Mouse (Mus musculus): Measurements from ENCODE around the gene Ccdc66. TPM values are rescaled to one million over a fixed set of nuclear protein-coding genes. Genes with fewer than 3 reads are reported as not detected.

The Ccdc66 gene
- total RNA-seq (2021), result 10 to 100 TPM in 1 of 2 experiments, 1 to 10 TPM in 1; 9.4 to 10.8 TPM
- long read RNA-seq, experiment 1, full-length matches to known transcripts, result 1 of 6 reads
- long read RNA-seq, experiment 1, partial matches to known transcripts, result 0 of 6 reads
- long read RNA-seq, experiment 1, other reads (novel, unspliced or antisense), result 5 of 6 reads
- long read RNA-seq, experiment 2, full-length matches to known transcripts, result 2 of 7 reads
- long read RNA-seq, experiment 2, partial matches to known transcripts, result 0 of 7 reads
- long read RNA-seq, experiment 2, other reads (novel, unspliced or antisense), result 5 of 7 reads

DNA sequence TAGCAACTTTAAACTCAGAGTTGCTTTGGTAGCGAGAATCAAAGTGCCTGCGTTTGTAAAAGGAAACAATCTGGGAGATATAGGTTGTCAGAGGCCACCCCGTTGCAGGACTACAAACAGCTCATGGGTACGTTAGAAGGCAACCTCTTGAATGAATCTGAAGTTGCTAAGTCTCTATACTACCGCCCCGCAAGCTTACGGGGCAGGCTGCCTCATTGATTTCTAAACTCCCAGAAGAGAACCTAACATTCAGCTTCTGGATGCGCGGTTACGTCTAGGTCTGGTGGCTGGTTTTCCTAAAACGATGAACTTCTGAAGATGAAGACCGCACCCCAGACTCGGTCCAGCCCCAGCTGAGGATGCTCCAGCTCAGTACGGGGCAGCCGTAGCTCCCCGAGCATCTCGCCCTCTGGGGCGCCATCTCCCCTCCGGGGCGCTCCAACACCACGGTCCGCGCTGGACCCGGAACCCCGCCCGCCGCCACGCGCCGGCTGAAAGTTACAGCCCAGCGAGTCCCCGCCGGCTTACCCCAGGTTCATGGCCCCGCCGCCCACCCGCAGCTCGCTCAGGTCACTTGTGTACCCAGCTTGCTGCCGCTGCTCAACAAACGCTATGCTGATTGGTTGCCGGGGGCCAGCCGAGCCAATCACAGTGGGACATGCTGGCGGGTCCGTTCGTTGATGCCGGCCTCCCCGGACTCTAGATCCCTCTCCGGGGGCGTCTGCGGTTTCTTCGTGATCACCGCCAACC is at the start of gene Ccdc66:
TSS of gene Ccdc66 (minus strand) at position 567 of the 750 bp plus-strand sequence.
- H3K27ac ChIP-seq, result peak within 1 kb of the TSS; percentile 87
- TF ChIP-seq CTCF (IDR thresholded peaks at IDR 0.05), result peak; percentile 14; the same call in 1 of the 2 replicates
- DNase-seq, result peak; percentile 98
- H3K4me3 ChIP-seq, result peak within 1 kb of the TSS; percentile 76
- intact Hi-C loops (cut with DNase I), result no loop called here

DNA sequence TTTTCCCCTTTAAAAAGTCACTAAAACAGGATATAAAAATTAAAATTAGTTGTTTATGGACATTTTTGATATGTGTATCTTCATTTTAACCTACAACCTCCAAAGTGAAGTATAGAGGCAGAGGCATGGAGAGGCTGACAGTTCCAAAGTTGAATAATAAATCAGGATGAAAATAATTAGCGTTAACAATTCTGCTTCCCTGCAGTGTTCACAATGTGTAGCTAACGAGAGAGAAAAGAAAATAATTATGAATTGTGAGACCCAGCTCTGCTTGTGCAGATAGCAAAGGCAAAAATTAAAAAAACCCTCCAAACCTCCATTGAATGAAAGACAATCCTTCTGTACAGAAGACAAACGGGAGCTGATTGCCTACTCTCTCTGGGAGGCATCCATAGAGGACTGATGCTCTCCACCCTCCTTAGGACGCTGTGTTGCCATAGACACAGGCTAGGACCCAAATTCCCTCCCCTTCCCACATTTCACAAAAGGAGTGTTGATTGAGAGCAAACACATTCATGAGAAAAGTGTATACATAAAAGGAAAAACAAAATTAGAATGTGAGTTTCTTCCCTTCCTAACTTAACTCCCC is 35.7 kb upstream of the Ccdc66 start:
- intact Hi-C loops (cut with DNase I), result no loop called here
- DNase-seq, result no peak
- H3K4me3 ChIP-seq, result no peak overlapping the region
- no peak overlapping the region for H3K27ac ChIP-seq
- no peak for TF ChIP-seq CTCF (IDR thresholded peaks at IDR 0.05)

- TF ChIP-seq CTCF (IDR thresholded peaks at IDR 0.05), result no peak
- no peak overlapping the region for H3K4me3 ChIP-seq
- no peak overlapping the region for H3K27ac ChIP-seq
- intact Hi-C loops (cut with DNase I), result no loop called here
- DNase-seq, result no peak
These were observed 28.2 kb upstream of the Ccdc66 start for GRCm38 (mm10) chr14:27536441-27536840.

GRCm38 (mm10) chr14:27524541-27524940 is 16.3 kb upstream of the Ccdc66 start:
- DNase-seq, result no peak
- intact Hi-C loops (cut with DNase I), result no loop called here
- no peak for TF ChIP-seq CTCF (IDR thresholded peaks at IDR 0.05)
- no peak overlapping the region for H3K27ac ChIP-seq
- H3K4me3 ChIP-seq, result no peak overlapping the region

GRCm38 (mm10) chr14:27508644-27509301 is 513 bp upstream of the Ccdc66 start:
- intact Hi-C loops (cut with DNase I), result no loop called here
- Histone ChIP-seq H3K27ac (peak overlapping the region; percentile 87), H3K4me3 (peak overlapping the region; percentile 76)
- no peak for DNase-seq
- no peak for TF ChIP-seq CTCF (IDR thresholded peaks at IDR 0.05)

GRCm38 (mm10) chr14:27501096-27501495 is 7.2 kb downstream of the Ccdc66 start:
- no peak for TF ChIP-seq CTCF (IDR thresholded peaks at IDR 0.05)
- intact Hi-C loops (cut with DNase I), result no loop called here
- H3K27ac ChIP-seq, result no peak overlapping the region
- no peak overlapping the region for H3K4me3 ChIP-seq
- no peak for DNase-seq

- intact Hi-C loops (cut with DNase I), result no loop called here
- TF ChIP-seq CTCF (IDR thresholded peaks at IDR 0.05), result no peak; the same call in 1 of the 2 replicates
- no peak overlapping the region for H3K4me3 ChIP-seq
- DNase-seq, result peak; percentile 21
- H3K27ac ChIP-seq, result no peak overlapping the region
These were observed 14.7 kb downstream of the Ccdc66 start for GRCm38 (mm10) chr14:27493516-27493915.

GRCm38 (mm10) chr14:27491399-27491798 is 16.9 kb downstream of the Ccdc66 start:
- DNase-seq, result no peak
- TF ChIP-seq CTCF (IDR thresholded peaks at IDR 0.05), result no peak
- Histone ChIP-seq H3K27ac (no peak overlapping the region), H3K4me3 (no peak overlapping the region)
- intact Hi-C loops (cut with DNase I), result no loop called here

DNA sequence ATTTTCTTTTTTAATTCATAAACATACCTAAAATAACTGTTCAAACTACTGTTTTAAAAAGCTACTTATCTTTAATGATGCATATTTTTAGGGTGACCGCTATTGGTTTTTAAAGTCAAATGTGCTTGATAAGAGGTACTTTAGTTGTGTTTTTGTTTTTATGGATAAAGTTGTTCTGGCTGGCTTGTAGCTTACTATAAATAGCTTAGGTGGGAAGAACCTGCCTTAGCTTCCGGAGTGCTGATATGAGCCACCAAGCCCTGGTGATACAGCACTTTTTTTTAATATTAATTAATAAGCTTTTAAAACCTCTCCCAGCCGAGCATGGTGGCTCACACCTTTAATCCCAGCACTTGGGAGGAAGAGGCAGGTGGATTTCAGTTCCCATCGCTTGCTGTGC is 61.3 kb downstream of the Ccdc66 start:
- Histone ChIP-seq H3K4me3 (no peak overlapping the region), H3K27ac (no peak overlapping the region)
- DNase-seq, result no peak
- no peak for TF ChIP-seq CTCF (IDR thresholded peaks at IDR 0.05)
- intact Hi-C loops (cut with DNase I), result loop anchor here (10.0 kb wide), 1 partner anchor 492 kb away; no protein-coding TSS in a partner anchor

DNA sequence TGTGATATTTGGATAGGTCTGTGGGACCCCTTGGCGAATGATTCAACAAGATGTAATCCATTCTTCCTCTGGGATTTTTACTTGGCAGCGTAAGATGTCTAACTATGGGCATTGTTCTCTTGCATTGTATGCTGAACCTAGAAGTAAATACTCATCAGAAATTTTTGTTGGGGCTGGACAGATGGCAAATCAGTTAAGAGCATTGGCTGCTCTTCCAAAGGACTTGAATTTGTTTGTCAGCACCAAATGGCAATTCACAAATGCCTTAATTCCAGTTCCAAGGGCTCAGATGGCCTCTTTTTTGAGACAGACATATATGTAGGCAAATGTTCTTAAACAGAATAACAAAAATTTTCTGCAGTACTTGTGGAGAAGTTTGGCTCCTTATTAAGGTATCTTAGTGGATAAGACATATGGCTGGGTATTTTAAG is 63.4 kb downstream of the Ccdc66 start:
- TF ChIP-seq CTCF (IDR thresholded peaks at IDR 0.05), result no peak
- Histone ChIP-seq H3K4me3 (no peak overlapping the region), H3K27ac (no peak overlapping the region)
- DNase-seq, result no peak
- intact Hi-C loops (cut with DNase I), result loop anchor here (10.0 kb wide), 1 partner anchor 490 kb away; no protein-coding TSS in a partner anchor

DNA sequence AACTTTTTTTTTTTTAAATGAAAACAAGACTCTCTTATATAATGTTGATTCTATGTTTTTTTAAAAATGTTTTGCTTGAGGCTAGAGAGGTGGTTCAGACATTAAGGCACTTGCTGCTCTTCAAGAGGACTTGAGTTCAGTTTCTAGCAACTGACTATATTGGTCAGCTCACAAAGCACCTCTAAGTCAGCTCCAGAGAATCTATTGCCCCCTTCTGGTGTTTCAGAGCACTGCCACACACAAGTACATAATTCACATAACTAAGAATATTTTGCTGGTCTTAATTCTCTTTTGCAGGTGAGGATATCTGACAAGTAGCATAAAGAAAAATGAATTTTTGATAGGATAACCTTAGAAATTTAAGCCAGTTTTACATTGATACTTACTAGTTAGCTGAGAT is 67.3 kb downstream of the Ccdc66 start:
- DNase-seq, result no peak
- TF ChIP-seq CTCF (IDR thresholded peaks at IDR 0.05), result peak; percentile 54
- intact Hi-C loops (cut with DNase I), result loop anchor here (10.0 kb wide), 1 partner anchor 486 kb away; no protein-coding TSS in a partner anchor
- Histone ChIP-seq H3K27ac (no peak overlapping the region), H3K4me3 (no peak overlapping the region)

DNA sequence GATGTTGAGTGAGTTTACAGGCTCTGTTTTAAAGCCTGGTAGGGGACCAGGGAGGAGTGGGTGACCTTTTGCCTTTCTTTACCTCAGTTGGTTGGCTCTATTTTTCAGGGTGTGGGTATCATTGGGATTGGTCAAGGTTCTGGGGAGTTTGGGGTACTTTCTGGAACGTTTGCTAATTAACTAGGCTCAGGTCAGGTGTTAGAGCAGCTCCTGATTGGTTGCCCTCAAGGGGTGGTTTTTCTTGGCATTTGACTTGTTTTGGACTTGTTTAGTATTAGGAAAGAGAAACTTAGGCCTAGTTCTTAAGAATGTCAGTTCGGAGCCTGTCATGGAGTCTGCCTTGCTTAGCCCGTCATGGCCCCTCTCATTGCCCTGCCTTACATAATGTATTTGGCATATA is 71.4 kb downstream of the Ccdc66 start:
- Histone ChIP-seq H3K4me3 (no peak overlapping the region), H3K27ac (no peak overlapping the region)
- DNase-seq, result no peak
- TF ChIP-seq CTCF (IDR thresholded peaks at IDR 0.05), result no peak
- intact Hi-C loops (cut with DNase I), result no loop called here

Data from gastrocnemius, adult 2 months (tissue).